Comparison of ENCODE assay signal across 16 mouse cellular contexts in genomic region chr7:112937089-112937488, GRCm38 (mm10). TPM values are rescaled to one million over a fixed set of nuclear protein-coding genes. Genes with fewer than 3 reads are reported as not detected.
"Had no signal": no experiment of that assay in that cellular context is flagged by ENCODE, and none has a peak within 500 bp of the region (broad histone marks: within the 10 kb centered on the region; RNA-seq: fewer than 3 reads in every experiment).

No protein-coding gene starts in this region.

- H3K4me3 ChIP-seq: neural tube, embryonic 15.5 days; stomach, embryonic 15.5 days had no signal

- H3K4me2 ChIP-seq: neural tube, embryonic 15.5 days; stomach, embryonic 15.5 days had no signal

- H3K27me3 ChIP-seq: neural tube, embryonic 15.5 days; stomach, embryonic 15.5 days had no signal

- H3K27ac ChIP-seq: neural tube, embryonic 15.5 days; stomach, embryonic 15.5 days; stomach, postnatal 0 days had no signal

- H3K36me3 ChIP-seq: neural tube, embryonic 15.5 days; stomach, embryonic 15.5 days had no signal

- H3K4me1 ChIP-seq: neural tube, embryonic 15.5 days; stomach, embryonic 15.5 days had no signal

- H3K9me3 ChIP-seq: neural tube, embryonic 15.5 days; stomach, embryonic 15.5 days had no signal

- H3K9ac ChIP-seq: neural tube, embryonic 15.5 days; stomach, embryonic 15.5 days had no signal

- DNase-seq: retina, postnatal 1 day; right cerebral cortex, adult 18-20 months; right cerebral cortex, postnatal 14 days; right cerebral cortex, postnatal 25 days; right cerebral cortex, postnatal 4 days; spleen, adult 18-20 months; thymus, adult 18-20 months; thymus, adult 2 months; thymus, postnatal 14 days; thymus, postnatal 25 days; thymus, postnatal 36 days; thymus, postnatal 4 days had no signal

RNA-seq across cellular contexts. Expression of gene Rassf10, which starts 16.7 kb away (rescaled TPM):
- total RNA-seq: neutrophil, adult 5-6 weeks had no signal
